Mouse (Mus musculus): ENCODE measurements around the gene Msrb3. TPM values are rescaled to one million over a fixed set of nuclear protein-coding genes. Genes with fewer than 3 reads are reported as not detected.

Msrb3 gene
- polyA plus RNA-seq, 1 experiment from 2014 or later = 10.3 TPM

DNA sequence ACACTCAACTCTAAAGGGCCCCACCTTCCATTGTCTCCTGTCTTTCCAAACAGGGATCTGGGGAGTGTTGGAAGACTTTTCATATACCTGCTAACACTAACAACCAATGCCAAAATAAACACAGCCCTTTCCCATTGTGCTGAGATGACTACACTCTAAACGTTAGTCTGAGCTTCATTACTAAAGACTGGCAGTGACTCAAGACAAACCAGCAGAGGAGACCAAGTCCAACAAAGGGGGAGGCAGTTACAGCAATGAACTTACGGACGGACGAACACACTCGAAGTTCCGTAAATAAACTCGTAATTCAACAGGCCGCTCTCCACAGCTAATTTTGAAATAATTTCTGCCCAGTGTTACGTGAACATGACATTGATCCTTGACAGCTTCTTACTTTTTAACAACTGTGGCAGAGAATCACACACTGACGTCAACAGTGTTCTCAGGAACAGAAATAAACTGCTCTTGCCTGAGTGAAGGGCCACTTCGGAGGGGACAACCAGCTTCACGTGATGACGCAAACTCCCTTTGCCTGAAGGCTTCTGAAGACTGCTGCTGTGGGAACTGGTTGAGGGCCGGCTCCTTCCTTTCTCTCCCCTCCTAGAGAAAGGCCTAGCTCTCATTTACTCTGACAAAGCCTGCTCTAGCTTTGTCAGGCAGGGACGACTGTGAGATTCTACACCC lies 16.2 kb upstream of the Msrb3 start:
- WGBS = 72% methylated on average over 15 of the region's 15 CpGs
- Histone ChIP-seq H3K4me2 (replicated peaks) (no peak overlapping the region), H3K4me3 (no peak overlapping the region), H3K9ac (no peak overlapping the region), H3K27ac (peak overlapping the region; percentile 38; the same call in 1 of the 2 replicates), H3K9me3 (no peaks in the 10 kb centered on the region), H3K27me3 (no peaks in the 10 kb centered on the region), H3K36me3 (no peaks in the 10 kb centered on the region; the same call in 1 of the 2 replicates), H3K4me1 (no peaks in the 10 kb centered on the region; the same call in 1 of the 2 replicates)
- ATAC-seq (ENCODE audit: insufficient number of reproducible peaks, insufficient read depth, low FRiP score, low TSS enrichment) = no peak

DNA sequence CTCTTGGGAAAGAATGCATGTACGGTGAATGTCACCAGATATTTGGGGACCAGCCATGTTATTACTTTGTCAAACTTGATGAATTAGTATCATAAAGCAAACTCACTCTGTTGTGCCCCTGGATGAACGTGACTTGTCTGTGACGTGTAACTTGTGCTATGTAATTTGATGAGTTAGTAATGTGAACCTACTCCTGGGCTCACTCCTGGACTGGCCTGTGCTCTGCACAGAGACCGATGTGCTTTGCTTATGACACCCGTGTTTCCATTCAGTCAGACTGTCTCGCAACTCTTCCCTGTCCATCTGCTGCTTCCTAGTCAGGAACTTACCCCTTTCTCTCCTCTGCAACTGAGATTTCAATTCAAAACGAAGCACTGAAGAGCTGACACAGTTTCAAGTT lies 15.4 kb upstream of the Msrb3 start:
- 68% methylated on average over 7 of the region's 7 CpGs for WGBS
- no peak for ATAC-seq (ENCODE audit: insufficient number of reproducible peaks, insufficient read depth, low FRiP score, low TSS enrichment)

GRCm38 (mm10) chr10:120913796-120914195 lies 14.9 kb upstream of the Msrb3 start:
- WGBS = 79% methylated on average over 7 of the region's 7 CpGs
- Histone ChIP-seq H3K4me1 (no peaks in the 10 kb centered on the region; the same call in 1 of the 2 replicates), H3K27ac (no peak overlapping the region), H3K27me3 (no peaks in the 10 kb centered on the region), H3K4me3 (no peak overlapping the region), H3K9me3 (no peaks in the 10 kb centered on the region), H3K4me2 (replicated peaks) (no peak overlapping the region), H3K9ac (no peak overlapping the region), H3K36me3 (no peaks in the 10 kb centered on the region)
- ATAC-seq (ENCODE audit: insufficient number of reproducible peaks, insufficient read depth, low FRiP score, low TSS enrichment) = no peak

More for the DNA sequence above, 15.4 kb upstream of the Msrb3 start:
- H3K9me3 ChIP-seq = no peaks in the 10 kb centered on the region
- H3K4me2 ChIP-seq (replicated peaks) = no peak overlapping the region
- H3K27me3 ChIP-seq = no peaks in the 10 kb centered on the region
- no peak overlapping the region for H3K27ac ChIP-seq
- no peaks in the 10 kb centered on the region for H3K36me3 ChIP-seq
- no peaks in the 10 kb centered on the region; the same call in 1 of the 2 replicates for H3K4me1 ChIP-seq
- H3K9ac ChIP-seq = no peak overlapping the region
- H3K4me3 ChIP-seq = no peak overlapping the region

DNA sequence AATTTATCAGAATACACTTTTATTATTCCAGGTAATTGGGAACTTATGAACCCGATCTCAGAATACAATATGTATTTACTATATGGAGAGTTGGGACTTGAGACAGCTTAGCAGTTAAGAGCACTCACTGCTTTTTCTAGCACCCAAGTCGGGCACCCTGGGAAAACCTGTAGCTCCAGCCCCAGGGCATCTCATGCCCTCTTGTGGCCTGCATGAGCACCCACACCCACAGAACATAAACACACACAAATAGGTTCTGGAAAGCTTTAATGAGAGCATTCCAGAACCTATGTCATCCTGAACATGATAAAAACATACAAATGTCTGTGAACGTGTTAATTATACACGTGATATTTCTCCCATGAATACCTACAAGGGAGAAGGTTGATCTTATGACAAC lies 13.1 kb upstream of the Msrb3 start:
- no peak for ATAC-seq (ENCODE audit: insufficient number of reproducible peaks, insufficient read depth, low FRiP score, low TSS enrichment)
- Histone ChIP-seq H3K4me3 (no peak overlapping the region), H3K27me3 (no peaks in the 10 kb centered on the region), H3K27ac (no peak overlapping the region), H3K36me3 (no peaks in the 10 kb centered on the region), H3K4me2 (replicated peaks) (no peak overlapping the region), H3K9me3 (no peaks in the 10 kb centered on the region), H3K4me1 (no peaks in the 10 kb centered on the region; the same call in 1 of the 2 replicates), H3K9ac (no peak overlapping the region)
- 75% methylated on average over 4 of the region's 4 CpGs for WGBS

DNA sequence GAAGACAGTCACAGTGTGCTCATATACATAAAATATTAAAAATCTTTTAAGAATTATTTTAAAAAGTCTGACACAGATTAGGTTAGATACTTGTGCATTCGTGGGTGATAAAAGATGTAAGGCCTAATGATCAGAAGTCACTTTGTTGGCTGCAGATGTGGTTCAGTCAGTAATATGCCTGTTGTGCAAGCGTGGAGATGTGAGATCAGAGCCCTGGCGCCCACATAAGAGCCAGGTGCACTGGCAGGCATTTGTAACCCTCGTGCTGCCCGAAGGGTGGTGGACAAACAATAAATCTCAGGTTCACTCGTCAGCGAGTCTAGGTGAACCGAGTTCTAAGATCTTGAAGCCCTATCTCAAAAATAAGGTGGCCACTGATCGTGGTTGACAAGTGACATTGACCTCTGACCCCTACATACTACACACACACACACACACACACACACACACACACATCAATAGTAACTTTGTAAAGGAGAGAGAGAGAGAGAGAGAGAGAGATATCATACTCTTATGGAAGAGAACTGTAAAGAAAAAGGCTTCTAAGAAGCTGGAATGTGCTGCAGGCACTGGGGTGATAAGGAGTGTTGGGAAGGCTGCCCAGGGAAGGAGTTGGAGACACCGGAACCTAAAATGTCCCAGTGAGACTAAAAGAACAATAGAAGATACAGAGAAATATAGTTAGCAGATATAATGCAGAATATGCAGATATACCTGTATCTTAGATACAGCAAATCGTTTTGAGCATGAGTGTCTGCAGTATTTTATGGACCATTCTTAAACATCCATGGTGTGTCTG lies 10.1 kb upstream of the Msrb3 start:
- ATAC-seq (ENCODE audit: insufficient number of reproducible peaks, insufficient read depth, low FRiP score, low TSS enrichment) = no peak
- WGBS = 88% methylated on average over 11 of the region's 11 CpGs

DNA sequence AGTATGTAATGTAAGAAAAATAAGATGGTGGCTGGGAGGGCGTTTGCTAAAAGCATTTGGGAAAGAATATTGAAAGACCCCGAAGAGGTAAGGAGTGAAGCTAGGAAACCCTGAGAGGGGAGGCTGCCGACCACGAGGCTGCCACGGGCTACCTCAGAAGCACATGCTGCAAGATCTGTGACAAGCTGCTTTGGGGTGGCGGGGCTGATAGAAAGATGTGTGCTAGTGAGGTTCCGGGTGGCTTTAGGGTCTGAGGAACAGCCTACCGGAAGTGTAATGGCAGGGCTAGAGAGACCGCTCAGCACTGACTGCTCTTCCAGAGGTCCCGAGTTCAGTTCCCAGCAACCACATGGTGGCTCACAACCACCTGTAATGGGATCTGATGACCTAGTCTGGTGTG lies 5.8 kb upstream of the Msrb3 start:
- no peak overlapping the region for H3K27ac ChIP-seq
- no peak overlapping the region for H3K4me3 ChIP-seq
- H3K9ac ChIP-seq = no peak overlapping the region
- no peak for ATAC-seq (ENCODE audit: insufficient number of reproducible peaks, insufficient read depth, low FRiP score, low TSS enrichment)
- no peaks in the 10 kb centered on the region for H3K27me3 ChIP-seq
- H3K9me3 ChIP-seq = no peaks in the 10 kb centered on the region
- WGBS = 88% methylated on average over 10 of the region's 10 CpGs
- H3K4me2 ChIP-seq (replicated peaks) = no peak overlapping the region
- H3K36me3 ChIP-seq = no peaks in the 10 kb centered on the region
- peaks cover 13% of the 10 kb centered on the region; the same call in 1 of the 2 replicates for H3K4me1 ChIP-seq

More for the DNA sequence above, 10.1 kb upstream of the Msrb3 start:
- Histone ChIP-seq H3K27ac (no peak overlapping the region), H3K4me1 (no peaks in the 10 kb centered on the region), H3K4me3 (no peak overlapping the region), H3K36me3 (no peaks in the 10 kb centered on the region), H3K9me3 (no peaks in the 10 kb centered on the region), H3K27me3 (no peaks in the 10 kb centered on the region), H3K4me2 (replicated peaks) (no peak overlapping the region), H3K9ac (no peak overlapping the region)

- Histone ChIP-seq H3K27me3 (no peaks in the 10 kb centered on the region), H3K36me3 (no peaks in the 10 kb centered on the region), H3K9ac (no peak overlapping the region), H3K4me2 (replicated peaks) (no peak overlapping the region), H3K4me1 (peaks cover 17% of the 10 kb centered on the region), H3K9me3 (no peaks in the 10 kb centered on the region), H3K27ac (no peak overlapping the region), H3K4me3 (no peak overlapping the region)
- 74% methylated on average over 4 of the region's 4 CpGs for WGBS
- no peak for ATAC-seq (ENCODE audit: insufficient number of reproducible peaks, insufficient read depth, low FRiP score, low TSS enrichment)
Observed at GRCm38 (mm10) chr10:120903843-120904468, 5.1 kb upstream of the Msrb3 start.

GRCm38 (mm10) chr10:120901746-120902145 lies 2.8 kb upstream of the Msrb3 start:
- H3K4me3 ChIP-seq = no peak overlapping the region
- no peak overlapping the region for H3K4me2 ChIP-seq (replicated peaks)
- WGBS = 51% methylated on average over 9 of the region's 9 CpGs
- no peaks in the 10 kb centered on the region for H3K9me3 ChIP-seq
- no peak for ATAC-seq (ENCODE audit: insufficient number of reproducible peaks, insufficient read depth, low FRiP score, low TSS enrichment)
- no peak overlapping the region for H3K9ac ChIP-seq
- H3K27me3 ChIP-seq = no peaks in the 10 kb centered on the region
- H3K27ac ChIP-seq = no peak overlapping the region
- peaks cover 19% of the 10 kb centered on the region for H3K4me1 ChIP-seq
- H3K36me3 ChIP-seq = no peaks in the 10 kb centered on the region

- ATAC-seq (ENCODE audit: insufficient number of reproducible peaks, insufficient read depth, low FRiP score, low TSS enrichment) = no peak
- WGBS = 59% methylated on average over 13 of the region's 13 CpGs
- H3K9ac ChIP-seq = no peak overlapping the region
Observed at GRCm38 (mm10) chr10:120900096-120900495, 1.2 kb upstream of the Msrb3 start.

GRCm38 (mm10) chr10:120898357-120898756 lies 544 bp downstream of the Msrb3 start:
- Histone ChIP-seq H3K4me1 (peaks cover 21% of the 10 kb centered on the region), H3K36me3 (no peaks in the 10 kb centered on the region), H3K4me3 (peak overlapping the region; percentile 74), H3K27ac (peak overlapping the region; percentile 17), H3K9me3 (no peaks in the 10 kb centered on the region), H3K27me3 (no peaks in the 10 kb centered on the region), H3K9ac (peak overlapping the region; percentile 78), H3K4me2 (replicated peaks) (peak overlapping the region; percentile 88)
- peak; percentile 38; the same call in 1 of the 2 replicates for ATAC-seq (ENCODE audit: insufficient number of reproducible peaks, insufficient read depth, low FRiP score, low TSS enrichment)
- under 1% methylated on average over 45 of the region's 49 CpGs for WGBS

More at GRCm38 (mm10) chr10:120900096-120900495, 1.2 kb upstream of the Msrb3 start:
- Histone ChIP-seq H3K4me2 (replicated peaks) (no peak overlapping the region; the same call in 1 of the 2 replicates), H3K4me1 (peaks cover 21% of the 10 kb centered on the region), H3K36me3 (no peaks in the 10 kb centered on the region), H3K9me3 (no peaks in the 10 kb centered on the region), H3K27me3 (no peaks in the 10 kb centered on the region), H3K4me3 (no peak overlapping the region), H3K27ac (0 out of 2 replicates have a peak overlapping the region, but pooled peaks have one; percentile 1)

DNA sequence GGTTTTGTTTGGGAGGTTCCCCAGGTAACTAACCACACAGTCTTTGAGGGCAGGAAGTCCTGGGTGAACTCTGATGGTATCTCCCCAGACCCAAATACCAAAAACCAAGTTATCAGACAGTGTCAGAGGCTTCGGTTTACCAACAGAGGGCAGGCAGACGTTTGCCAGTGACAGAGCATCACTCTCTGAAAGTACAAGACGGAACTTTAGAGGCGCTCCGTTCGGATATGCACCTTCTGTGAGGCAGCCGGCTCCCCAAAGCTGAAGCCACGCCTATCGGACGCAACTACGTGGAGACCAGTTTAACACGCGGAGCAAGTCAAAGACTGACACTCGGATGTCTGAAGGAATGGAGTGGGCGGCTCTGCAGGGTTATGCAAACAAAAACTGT lies 3.0 kb downstream of the Msrb3 start:
- Histone ChIP-seq H3K27ac (no peak overlapping the region), H3K4me1 (peaks cover 15% of the 10 kb centered on the region), H3K9ac (no peak overlapping the region), H3K27me3 (no peaks in the 10 kb centered on the region), H3K9me3 (no peaks in the 10 kb centered on the region), H3K4me2 (replicated peaks) (peak overlapping the region; percentile 30), H3K4me3 (no peak overlapping the region), H3K36me3 (no peaks in the 10 kb centered on the region)
- no peak for ATAC-seq (ENCODE audit: insufficient number of reproducible peaks, insufficient read depth, low FRiP score, low TSS enrichment)
- WGBS = 31% methylated on average over 15 of the region's 15 CpGs

All from embryonic facial prominence, embryonic 12.5 days (tissue).